Mouse (Mus musculus) bone marrow, adult 2 months (tissue): Measurements from ENCODE around the gene Pbld1. TPM values are rescaled to one million over a fixed set of nuclear protein-coding genes. Genes with fewer than 3 reads are reported as not detected.

Source experiments
- H3K27ac ChIP-seq: fragments of 200-500 bp; 2 replicates; pipeline ENCODE4 v1.5.1; 2012; ENCODE audit warnings: low read depth, mild to moderate bottlenecking, control low read depth, inconsistent platforms, low read length; ENCODE audit not compliant: control insufficient read depth, poor library complexity, insufficient read depth
- H3K4me1 ChIP-seq: fragments of 200-500 bp; 2 replicates; pipeline ENCODE4 v1.6.1; 2011; ENCODE audit warnings: low read length; ENCODE audit not compliant: control insufficient read depth, insufficient read depth
- H3K4me3 ChIP-seq: fragments of 200-500 bp; replicated peaks from 2 replicates; pipeline ENCODE3; 2011; ENCODE audit warnings: mild to moderate bottlenecking, low read depth, low read length, control low read depth; ENCODE audit not compliant: control insufficient read depth
- CTCF ChIP-seq: fragments of 200-500 bp; IDR thresholded peaks from 2 replicates; pipeline ENCODE4 v1.5.1; 2011; ENCODE audit warnings: low read length, control low read depth; ENCODE audit not compliant: control insufficient read depth, insufficient read depth
- POLR2A ChIP-seq: fragments of 200-500 bp; IDR thresholded peaks from 2 replicates; pipeline ENCODE4 v1.6.1; 2011; ENCODE audit warnings: low read depth, mild to moderate bottlenecking, control low read depth, low read length, borderline replicate concordance; ENCODE audit not compliant: control insufficient read depth
- WGBS: fragments of 180-500 bp; shearing (Covaris S2); methylation state at CpG from one replicate; pipeline ENCODE4 v1.1.7; 2018; 5-methylcytosine and 5-hydroxymethylcytosine counted together
- polyA plus RNA-seq: library from polyadenylated mRNA; stranded (reverse); fragments of >200 nt; gene quantifications from 2 replicates; pipeline ENCODE4 v1.2.4, GENCODE M21; 2011; ENCODE audit warnings: low replicate concordance; ENCODE audit not compliant: missing spikeins, insufficient read depth, insufficient read length

Gene Pbld1
- polyA plus RNA-seq, 1 experiment, result 3.7 TPM

GRCm38 (mm10) chr10:63092616-63093550, 32.9 kb downstream of the Pbld1 start:
- 67% methylated on average over 10 of the region's 10 CpGs for WGBS
- TF ChIP-seq CTCF (no peak), POLR2A (no peak)
- no peak overlapping the region for H3K27ac ChIP-seq
- H3K4me1 ChIP-seq, result no peaks in the 10 kb centered on the region; the same call in 1 of the 2 replicates
- no peak overlapping the region for H3K4me3 ChIP-seq

GRCm38 (mm10) chr10:63096757-63097156, 36.8 kb downstream of the Pbld1 start:
- Histone ChIP-seq H3K4me3 (no peak overlapping the region), H3K27ac (no peak overlapping the region), H3K4me1 (no peaks in the 10 kb centered on the region)
- 75% methylated on average over 2 of the region's 2 CpGs for WGBS
- TF ChIP-seq CTCF (no peak), POLR2A (no peak)

DNA sequence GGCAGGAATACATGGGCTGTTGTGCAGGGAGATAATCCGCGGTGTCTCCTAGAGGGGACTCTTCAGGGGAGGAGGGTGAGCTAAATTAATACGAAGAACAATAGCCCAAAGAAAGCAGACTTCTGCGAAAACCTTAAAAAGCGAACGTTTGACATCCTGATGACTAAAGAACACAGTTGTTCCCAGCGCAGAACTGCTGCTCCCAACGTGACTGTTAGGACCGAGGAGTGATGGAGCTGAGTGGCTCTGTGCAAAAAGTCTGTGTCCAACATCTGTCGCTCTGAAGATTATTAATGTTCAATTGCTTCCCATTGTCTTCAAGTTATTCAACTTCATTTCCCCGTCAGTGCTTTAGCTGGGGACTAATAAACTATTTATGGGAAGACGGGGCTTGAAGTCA, 38.2 kb downstream of the Pbld1 start:
- H3K4me1 ChIP-seq, result no peaks in the 10 kb centered on the region
- 78% methylated on average over 12 of the region's 12 CpGs for WGBS
- TF ChIP-seq CTCF, result no peak
- no peak for TF ChIP-seq POLR2A
- H3K27ac ChIP-seq, result no peak overlapping the region
- H3K4me3 ChIP-seq, result no peak overlapping the region

DNA sequence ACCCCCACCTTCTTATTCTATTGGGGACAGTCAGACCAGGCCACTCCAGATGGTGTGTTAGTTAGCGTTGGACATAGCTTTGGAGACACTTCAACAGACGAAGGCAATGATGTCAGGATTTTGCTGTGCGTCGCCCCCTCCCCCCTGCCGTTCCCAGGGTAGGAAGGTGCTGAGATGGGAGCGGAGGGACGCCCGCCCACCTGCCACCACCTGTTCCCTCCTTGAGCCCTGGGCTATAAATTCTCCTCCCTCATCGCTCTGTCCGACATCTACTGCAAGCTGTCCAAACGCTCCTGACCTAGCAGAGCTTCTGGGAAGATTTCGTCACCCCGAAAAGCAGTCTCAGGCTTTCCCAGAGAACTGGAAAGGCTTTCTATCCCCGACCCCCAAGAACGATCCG, 39.6 kb downstream of the Pbld1 start, which contains the start of gene Atoh7:
Gene Atoh7, plus strand, starts transcription at position 131 of the 400 bp plus-strand sequence.
- Histone ChIP-seq H3K4me1 (no peaks in the 10 kb centered on the region), H3K27ac (no peak within 1 kb of the TSS; the same call in 1 of the 2 replicates), H3K4me3 (no peak within 1 kb of the TSS)
- TF ChIP-seq POLR2A (no peak), CTCF (no peak)
- whole genome bisulfite sequencing, result 45% methylated on average over 16 of the region's 16 CpGs

- TF ChIP-seq POLR2A, result no peak
- TF ChIP-seq CTCF, result no peak
- Histone ChIP-seq H3K4me3 (no peak overlapping the region), H3K27ac (no peak overlapping the region; the same call in 1 of the 2 replicates), H3K4me1 (no peaks in the 10 kb centered on the region)
- WGBS, result 2% methylated on average over 62 of the region's 62 CpGs
Measured at GRCm38 (mm10) chr10:63099941-63100562, 40.1 kb downstream of the Pbld1 start.

- 25% methylated on average over 9 of the region's 9 CpGs for WGBS
- Histone ChIP-seq H3K4me1 (no peaks in the 10 kb centered on the region), H3K4me3 (no peak overlapping the region), H3K27ac (no peak overlapping the region)
- TF ChIP-seq POLR2A (no peak), CTCF (no peak)
Measured at GRCm38 (mm10) chr10:63100657-63101056, 40.7 kb downstream of the Pbld1 start.

DNA sequence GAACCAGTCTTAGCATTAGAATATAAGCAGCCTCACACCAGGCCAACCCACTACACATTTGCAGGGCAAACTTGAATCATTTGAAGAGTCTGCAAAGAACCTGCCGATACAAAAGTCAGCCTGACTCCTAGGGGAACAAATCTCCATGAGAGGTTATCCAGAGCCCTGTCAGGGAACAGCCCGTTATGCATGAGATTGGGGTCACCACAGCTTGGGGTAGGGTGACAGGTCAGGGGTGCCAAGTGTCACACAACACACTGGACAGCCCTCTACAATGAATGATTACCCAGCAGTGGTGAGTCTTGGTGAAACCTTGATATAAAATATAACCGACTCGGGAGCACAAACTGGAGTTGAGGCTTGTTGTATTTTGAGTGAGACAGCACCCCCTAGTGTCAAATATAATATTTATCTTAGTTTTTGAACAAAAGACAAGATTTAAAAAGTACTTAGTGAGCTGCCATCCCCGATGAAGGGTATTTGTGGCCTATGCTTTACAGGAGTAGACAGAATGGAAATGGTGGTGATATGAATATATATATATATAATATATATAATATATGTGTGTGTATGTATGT, 53.2 kb downstream of the Pbld1 start:
- Histone ChIP-seq H3K27ac (no peak overlapping the region), H3K4me3 (no peak overlapping the region), H3K4me1 (no peaks in the 10 kb centered on the region)
- WGBS, result 41% methylated on average over 5 of the region's 5 CpGs
- TF ChIP-seq POLR2A (no peak), CTCF (no peak)
